Mouse (Mus musculus) embryonic facial prominence, embryonic 14.5 days (tissue): Measurements from ENCODE around the gene Ccnd3. TPM values are rescaled to one million over a fixed set of nuclear protein-coding genes. Genes with fewer than 3 reads are reported as not detected.

Experiments
- ATAC-seq: fragments of 200-750 bp; cut with Nextera tagmentation; 2 replicates; pipeline ENCODE4 v1.8.0; 2017; ENCODE audit warnings: low read depth, moderate number of reproducible peaks, moderate TSS enrichment
- DNase-seq: peaks from one replicate; pipeline ENCODE4 v3.0.0-alpha.2; 2015; ENCODE audit warnings: low spot score
- H3K27ac ChIP-seq: fragments of 300-500 bp; sonication (generic); replicated peaks from 2 replicates; pipeline ENCODE4 v1.5.1; 2014; ENCODE audit warnings: low read depth, mild to moderate bottlenecking, low read length, moderate library complexity
- H3K27me3 ChIP-seq: fragments of 300-500 bp; sonication (generic); replicated peaks from 2 replicates; pipeline ENCODE4 v1.6.1; 2014; ENCODE audit warnings: low read length; ENCODE audit not compliant: control insufficient read depth, insufficient read depth
- H3K36me3 ChIP-seq: fragments of 300-500 bp; sonication (generic); 2 replicates; pipeline ENCODE4 v1.6.1; 2014; ENCODE audit warnings: low read length, mixed read lengths; ENCODE audit not compliant: control insufficient read depth, insufficient read depth
- H3K4me1 ChIP-seq: fragments of 300-500 bp; sonication (generic); 2 replicates; pipeline ENCODE4 v1.6.1; 2014; ENCODE audit warnings: antibody characterized with exemption, low read length; ENCODE audit not compliant: control insufficient read depth, insufficient read depth
- H3K4me2 ChIP-seq: fragments of 300-500 bp; sonication (generic); 2 replicates; pipeline ENCODE4 v1.6.1; 2014; ENCODE audit warnings: low read depth, mild to moderate bottlenecking, low read length, moderate library complexity, mixed read lengths
- H3K4me3 ChIP-seq: fragments of 300-500 bp; sonication (generic); 2 replicates; pipeline ENCODE4 v1.5.1; 2014; ENCODE audit warnings: low read depth, mild to moderate bottlenecking, low read length
- H3K9ac ChIP-seq: fragments of 300-500 bp; sonication (generic); 2 replicates; pipeline ENCODE4 v1.6.1; 2014; ENCODE audit warnings: low read depth, mild to moderate bottlenecking, low read length, moderate library complexity, mixed read lengths
- H3K9me3 ChIP-seq: fragments of 300-500 bp; sonication (generic); 2 replicates; pipeline ENCODE4 v1.6.1; 2016; ENCODE audit warnings: low read length; ENCODE audit not compliant: control insufficient read depth
- WGBS: fragments of 180-500 bp; shearing (Covaris S2); extraction: QIAGEN DNeasy Blood & Tissue Kit; methylation state at CpG from one replicate; pipeline ENCODE4 v1.1.7; 2014; 5-methylcytosine and 5-hydroxymethylcytosine counted together
- polyA plus RNA-seq: library from polyadenylated mRNA; unstranded; fragments of >200 nt; fragmentation: Nextera tagmentation; extraction: Ambion mirVana; gene quantifications from 2 replicates; pipeline ENCODE4 v1.2.1, GENCODE M21; 2014

Ccnd3 gene
- polyA plus RNA-seq, 1 experiment from 2014 or later: 519 TPM

DNA sequence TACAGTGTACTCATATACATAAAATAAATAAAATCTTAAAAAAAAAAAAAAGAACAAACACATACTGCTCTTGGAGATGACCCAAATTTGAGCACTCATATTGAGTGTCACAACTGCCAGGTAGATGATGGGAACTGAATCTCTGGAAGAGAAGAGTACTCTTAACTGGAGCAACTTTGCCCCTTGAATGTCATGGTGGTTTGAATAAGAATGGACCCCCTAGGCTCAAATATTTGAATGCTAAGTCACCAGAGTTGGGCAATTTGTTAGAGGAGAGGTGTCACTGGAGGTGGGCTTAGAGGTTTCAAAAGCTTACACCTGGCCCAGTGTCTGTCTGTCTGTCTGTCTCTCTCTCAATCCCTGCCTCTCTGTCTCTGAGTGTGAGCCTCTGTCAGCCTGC lies 1.2 kb upstream of the Ccnd3 start:
- DNase-seq (no peak), ATAC-seq (no peak)
- Histone ChIP-seq H3K27ac (no peak overlapping the region), H3K4me2 (no peak overlapping the region), H3K9ac (no peak overlapping the region), H3K9me3 (no peaks in the 10 kb centered on the region), H3K27me3 (no peaks in the 10 kb centered on the region), H3K36me3 (peaks cover 17% of the 10 kb centered on the region), H3K4me3 (no peak overlapping the region), H3K4me1 (peaks cover 23% of the 10 kb centered on the region)

DNA sequence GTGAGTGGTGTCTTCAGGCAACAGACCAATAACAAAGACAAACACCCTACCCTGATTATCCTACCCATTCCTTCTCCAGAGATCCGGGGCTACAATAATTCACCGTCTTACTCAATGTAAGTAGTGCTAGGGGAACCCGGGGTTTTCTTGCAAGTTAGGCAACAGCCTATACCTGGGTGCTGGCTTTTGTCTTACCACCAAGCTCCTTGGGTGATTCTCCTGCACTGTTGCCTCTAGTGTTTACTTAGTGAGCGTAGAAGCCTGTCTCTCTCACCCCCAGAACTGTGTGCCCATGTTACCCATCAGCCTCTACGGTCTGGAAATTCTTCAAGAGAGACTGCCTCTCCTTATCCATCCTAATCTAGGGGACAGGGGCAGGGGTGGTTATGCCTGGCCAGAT lies 623 bp upstream of the Ccnd3 start:
- Histone ChIP-seq H3K27me3 (no peaks in the 10 kb centered on the region), H3K36me3 (peaks cover 11% of the 10 kb centered on the region), H3K9me3 (no peaks in the 10 kb centered on the region), H3K4me3 (peak overlapping the region; percentile 36; the same call in 1 of the 2 replicates), H3K9ac (no peak overlapping the region), H3K4me2 (peak overlapping the region; percentile 65), H3K27ac (no peak overlapping the region), H3K4me1 (peaks cover 25% of the 10 kb centered on the region)
- DNase-seq (no peak), ATAC-seq (no peak)
- WGBS: 76% methylated on average over 5 of the region's 5 CpGs

DNA sequence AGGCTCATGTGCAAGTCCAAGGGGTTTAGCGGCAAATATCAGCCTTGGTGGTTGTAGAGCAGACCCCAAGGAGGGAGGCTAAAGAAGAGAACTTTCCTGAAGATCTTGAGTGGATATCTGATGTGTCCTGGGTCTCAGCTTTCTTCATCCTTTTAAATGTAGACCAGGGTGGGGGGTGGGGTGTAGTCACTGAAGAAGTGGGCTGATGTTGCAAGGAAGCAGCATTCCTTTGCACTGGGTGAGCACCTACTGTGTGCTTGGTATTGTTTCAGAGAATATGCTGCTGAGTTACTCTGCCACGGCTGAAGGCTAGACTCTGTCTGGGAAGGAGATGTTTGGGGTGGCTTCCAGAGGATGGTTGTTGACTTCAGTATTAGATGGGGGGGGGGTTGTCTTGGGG lies 715 bp downstream of the Ccnd3 start:
- DNase-seq (no peak), ATAC-seq (no peak)
- Histone ChIP-seq H3K27me3 (no peaks in the 10 kb centered on the region), H3K9me3 (no peaks in the 10 kb centered on the region), H3K4me2 (peak overlapping the region; percentile 65), H3K9ac (peak overlapping the region; percentile 59; the same call in 1 of the 2 replicates), H3K27ac (no peak overlapping the region), H3K4me3 (peak overlapping the region; percentile 36), H3K36me3 (0 out of 2 replicates have a peak, but pooled peaks cover under 1% of the 10 kb centered on the region), H3K4me1 (peaks cover 26% of the 10 kb centered on the region)
- 62% methylated on average over 2 of the region's 2 CpGs for WGBS

DNA sequence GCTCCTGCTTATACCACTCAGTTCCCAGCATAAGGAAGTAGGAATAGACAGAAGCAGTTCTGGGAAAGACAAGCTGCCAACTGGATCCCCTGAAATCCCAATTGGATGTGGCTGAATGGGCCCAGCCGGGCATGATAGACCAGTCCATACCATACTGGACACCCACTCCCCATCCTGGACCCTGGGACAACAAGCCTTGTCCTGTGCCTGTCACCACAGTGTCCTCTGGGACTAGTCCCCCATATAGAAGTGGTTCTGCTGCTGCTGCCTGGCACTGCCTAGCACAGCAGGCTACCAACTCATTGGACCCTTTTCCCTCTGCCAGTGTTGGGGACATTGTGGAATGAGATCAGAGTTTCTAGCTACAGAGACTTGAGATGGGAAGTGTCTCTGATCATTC lies 1.2 kb downstream of the Ccnd3 start:
- Histone ChIP-seq H3K9ac (no peak overlapping the region), H3K27ac (no peak overlapping the region), H3K9me3 (no peaks in the 10 kb centered on the region), H3K4me1 (peaks cover 24% of the 10 kb centered on the region), H3K36me3 (no peaks in the 10 kb centered on the region), H3K4me3 (no peak overlapping the region), H3K27me3 (no peaks in the 10 kb centered on the region), H3K4me2 (peak overlapping the region; percentile 65)
- no peak for ATAC-seq
- DNase-seq: no peak
- 81% methylated on average over 1 of the region's 1 CpGs for WGBS

DNA sequence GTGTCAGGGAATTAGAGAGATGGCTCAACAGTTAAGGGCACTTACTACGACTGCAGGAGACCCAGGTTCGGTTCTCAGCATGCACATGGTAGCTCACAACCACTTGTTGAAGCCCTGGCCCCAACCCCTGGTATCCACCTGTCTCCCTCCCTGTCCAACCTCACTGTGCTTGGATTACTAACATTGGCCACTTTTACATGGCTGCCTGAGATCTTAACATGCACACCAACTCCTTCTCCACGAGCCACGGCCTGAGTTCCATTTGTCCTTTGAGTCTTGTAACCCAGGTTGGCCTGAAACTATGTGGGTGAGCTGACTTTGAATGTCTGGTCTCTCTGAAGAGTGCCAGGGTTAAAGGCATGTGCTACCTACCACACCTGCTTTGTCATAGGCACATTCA lies 1.8 kb downstream of the Ccnd3 start:
- Histone ChIP-seq H3K27me3 (no peaks in the 10 kb centered on the region), H3K27ac (no peak overlapping the region), H3K36me3 (no peaks in the 10 kb centered on the region), H3K4me2 (no peak overlapping the region), H3K4me1 (peaks cover 24% of the 10 kb centered on the region), H3K4me3 (no peak overlapping the region), H3K9ac (no peak overlapping the region), H3K9me3 (no peaks in the 10 kb centered on the region)
- ATAC-seq (no peak), DNase-seq (no peak)
- 93% methylated on average over 4 of the region's 4 CpGs for WGBS

DNA sequence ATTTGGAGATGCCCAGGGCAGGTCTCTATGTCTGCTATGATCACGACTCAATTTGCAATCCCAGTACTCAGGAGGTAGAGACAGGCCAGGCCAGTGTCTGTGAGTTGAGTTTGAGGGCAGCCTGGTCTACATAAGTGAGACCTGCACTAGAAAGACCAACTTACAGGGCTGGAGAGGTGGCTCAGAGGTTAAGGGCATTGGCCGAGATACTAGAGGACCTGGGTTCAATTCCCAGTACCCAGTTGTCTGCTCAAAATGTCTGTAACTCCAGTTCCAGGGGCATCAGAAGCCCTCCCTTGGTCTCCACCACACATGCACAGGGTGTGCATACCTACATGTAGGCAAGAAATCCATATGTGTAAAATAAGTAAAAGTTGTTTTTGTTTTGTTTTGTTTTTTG lies 2.7 kb downstream of the Ccnd3 start:
- no peak overlapping the region for H3K9ac ChIP-seq
- 85% methylated on average over 2 of the region's 2 CpGs for WGBS
- H3K27ac ChIP-seq: peak overlapping the region; percentile 83
- H3K4me2 ChIP-seq: peak overlapping the region; percentile 48
- H3K9me3 ChIP-seq: no peaks in the 10 kb centered on the region
- no peaks in the 10 kb centered on the region for H3K27me3 ChIP-seq
- H3K4me1 ChIP-seq: peaks cover 26% of the 10 kb centered on the region
- DNase-seq (no peak), ATAC-seq (no peak)
- H3K36me3 ChIP-seq: no peaks in the 10 kb centered on the region
- H3K4me3 ChIP-seq: no peak overlapping the region

DNA sequence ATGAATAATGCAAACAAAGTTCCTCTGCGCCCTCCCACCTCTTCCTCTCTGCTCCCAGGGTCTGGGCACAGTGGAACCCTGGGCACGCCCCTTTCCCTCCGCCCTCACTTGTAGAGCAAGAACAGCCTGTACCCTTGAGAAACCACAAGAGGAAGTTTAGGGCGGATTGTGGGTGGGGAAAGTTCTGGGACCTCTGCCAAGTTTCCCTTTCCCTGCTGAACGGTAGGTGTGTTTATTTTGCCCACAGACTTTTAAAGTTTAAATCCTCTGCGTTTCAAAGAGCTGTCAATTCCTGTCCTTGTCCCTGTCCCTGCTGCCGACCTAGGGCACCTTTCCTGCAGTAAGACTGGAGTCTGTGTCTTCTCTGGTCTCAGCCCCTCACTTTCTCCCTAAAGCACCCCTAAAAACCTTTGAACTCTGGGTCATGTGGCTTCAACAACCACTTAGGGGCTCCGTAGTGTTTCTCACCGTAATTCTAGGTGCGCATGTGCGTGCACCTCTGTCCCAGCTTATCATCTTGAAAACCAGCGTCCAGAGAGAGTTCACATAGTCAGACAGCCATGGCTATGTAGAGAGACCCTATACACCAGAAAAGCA lies 3.3 kb downstream of the Ccnd3 start:
- ATAC-seq (peak; percentile 81), DNase-seq (peak; percentile 96)
- no peaks in the 10 kb centered on the region for H3K27me3 ChIP-seq
- H3K9ac ChIP-seq: no peak overlapping the region; the same call in 1 of the 2 replicates
- peaks cover 26% of the 10 kb centered on the region for H3K4me1 ChIP-seq
- H3K4me3 ChIP-seq: peak overlapping the region; percentile 16; the same call in 1 of the 2 replicates
- H3K9me3 ChIP-seq: no peaks in the 10 kb centered on the region
- H3K4me2 ChIP-seq: peak overlapping the region; percentile 48
- WGBS: 21% methylated on average over 12 of the region's 12 CpGs
- no peaks in the 10 kb centered on the region for H3K36me3 ChIP-seq
- H3K27ac ChIP-seq: peak overlapping the region; percentile 83

DNA sequence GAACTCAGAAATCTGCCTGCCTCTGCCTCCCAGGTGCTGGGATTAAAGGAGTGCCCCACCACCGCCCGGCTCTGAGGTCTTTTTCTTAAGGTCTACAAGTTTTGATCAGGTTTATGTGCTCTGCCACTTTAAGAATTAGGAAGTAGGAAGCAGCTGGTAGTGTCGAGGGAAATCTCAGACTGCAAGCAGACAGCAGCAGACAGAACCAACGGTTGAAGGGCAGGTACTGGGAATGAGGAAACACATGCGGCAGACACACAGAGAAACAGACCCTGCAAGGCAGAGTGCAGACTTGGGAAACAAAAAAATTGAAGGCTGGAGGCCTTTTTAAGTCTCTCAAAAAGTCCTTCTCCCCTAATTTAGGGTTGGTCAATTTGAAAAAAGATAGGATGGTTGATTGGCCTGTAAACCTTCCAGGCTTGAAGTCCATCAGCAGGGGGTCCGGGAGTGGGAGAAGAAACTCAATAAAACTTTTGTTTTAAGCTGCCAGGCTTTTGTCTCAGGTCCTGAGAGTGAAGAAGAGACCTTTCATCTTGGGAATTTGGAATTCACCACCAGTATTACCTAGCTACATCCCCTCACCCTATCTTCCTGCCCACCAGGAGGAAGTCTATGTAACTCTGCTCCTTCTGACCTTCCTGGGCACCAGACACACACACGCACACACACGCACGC lies 4.3 kb downstream of the Ccnd3 start:
- Histone ChIP-seq H3K27ac (no peak overlapping the region; the same call in 1 of the 2 replicates), H3K4me3 (no peak overlapping the region), H3K36me3 (no peaks in the 10 kb centered on the region), H3K4me2 (no peak overlapping the region; the same call in 1 of the 2 replicates), H3K27me3 (no peaks in the 10 kb centered on the region), H3K9me3 (no peaks in the 10 kb centered on the region), H3K4me1 (peaks cover 34% of the 10 kb centered on the region), H3K9ac (no peak overlapping the region)
- ATAC-seq: no peak
- WGBS: 59% methylated on average over 9 of the region's 9 CpGs
- DNase-seq: peak; percentile 16
